Mouse (Mus musculus) leukemia stem cell, adult 10-12 weeks (primary cell): ENCODE measurements around the gene Atp5j2. TPM values are rescaled to one million over a fixed set of nuclear protein-coding genes. Genes with fewer than 3 reads are reported as not detected.

Experiments
- polyA plus RNA-seq: library from polyadenylated mRNA; stranded (reverse); fragments of >175 nt; gene quantifications from 2 replicates; pipeline ENCODE4 v1.2.3, GENCODE M21; 2012; ENCODE audit warnings: low replicate concordance

The Atp5j2 gene
- polyA plus RNA-seq = 9.1 and 42.9 TPM in 2 replicates

DNA sequence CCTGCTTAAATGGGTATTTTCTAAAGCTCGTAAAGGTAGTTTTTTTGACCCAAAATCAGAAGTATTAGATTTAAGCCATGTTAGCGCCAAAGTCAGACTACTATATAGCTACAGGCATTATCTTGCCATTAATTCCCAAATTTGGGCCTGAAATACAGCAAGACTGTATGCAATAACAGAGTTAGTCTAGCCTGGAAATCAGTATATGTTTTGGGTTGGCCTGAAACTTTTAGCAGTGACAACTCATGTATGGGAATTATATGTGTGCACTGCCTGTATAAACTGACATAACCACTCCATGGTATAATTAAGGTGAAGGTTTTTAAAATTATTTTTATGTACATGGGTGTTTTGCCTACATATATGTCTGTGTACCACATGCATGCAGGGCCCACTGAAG is at the start of gene Atp5j2:
Gene Atp5j2 (minus strand): TSS at position 101 of the 400 bp plus-strand sequence.

DNA sequence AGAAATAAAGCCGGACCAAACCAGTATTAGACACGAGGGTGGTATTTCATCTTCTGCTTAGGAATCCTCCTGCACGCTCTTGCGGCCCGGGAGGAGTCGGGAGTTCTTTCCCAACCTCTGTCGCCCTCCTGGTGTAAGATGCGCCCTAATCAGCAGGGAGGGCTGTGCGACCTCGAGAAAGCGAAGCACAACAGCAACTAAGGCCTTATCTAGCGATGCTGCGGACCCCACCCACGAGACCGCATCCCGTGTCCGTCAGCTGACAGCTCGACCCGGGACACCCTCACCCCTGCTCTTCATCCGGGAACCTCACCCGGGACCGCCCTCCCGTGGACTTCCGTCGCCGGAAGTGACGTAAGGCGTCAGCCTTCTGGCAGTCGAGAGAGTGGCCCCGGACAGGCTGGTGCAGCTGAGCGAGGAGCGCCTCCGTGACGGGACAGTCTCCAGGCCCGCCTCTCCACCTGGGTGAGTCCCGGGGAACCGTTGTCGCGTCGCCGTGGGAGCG is 39.6 kb upstream of the Atp5j2 start, which contains the start of gene Zfp655:
Gene Zfp655 (plus strand): TSS at position 349 of the 505 bp plus-strand sequence.

DNA sequence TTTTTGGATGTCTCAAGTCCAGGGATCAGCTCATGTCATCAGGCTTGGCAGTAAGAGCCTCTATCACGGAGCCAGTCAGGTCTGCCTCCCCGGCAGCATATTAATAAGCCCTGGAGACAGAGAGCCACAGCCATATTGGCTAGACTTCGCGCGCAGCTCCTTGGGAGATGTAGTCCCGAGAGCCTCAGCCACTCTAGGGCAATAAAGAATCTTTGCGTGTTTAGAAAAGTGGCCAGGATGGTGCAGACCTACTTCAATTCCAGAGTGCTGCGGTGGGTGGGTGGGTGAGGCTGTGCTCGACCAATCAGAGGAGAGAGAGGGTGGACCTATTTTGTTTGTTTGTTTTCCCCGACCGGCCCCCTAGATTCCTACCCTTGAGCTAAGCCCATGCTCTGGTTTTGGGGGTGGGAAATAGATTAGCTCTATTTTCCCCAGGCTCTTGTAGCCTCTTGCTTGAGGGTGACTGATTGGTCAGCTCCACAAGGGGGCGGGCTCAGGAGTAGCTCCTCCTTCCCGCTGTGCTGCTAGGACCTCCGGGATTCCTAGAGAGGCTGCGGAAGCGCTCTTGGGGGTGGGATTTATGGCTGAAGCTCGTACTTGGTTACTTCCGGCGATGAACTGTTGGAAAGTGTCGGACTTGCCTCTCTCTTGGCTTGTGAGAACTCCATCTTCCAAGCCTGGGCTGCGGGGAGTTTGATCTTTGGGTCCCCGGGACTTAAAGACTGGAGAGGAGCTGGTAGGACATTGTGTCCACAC is 12.3 kb upstream of the Atp5j2 start, which contains the start of gene Zkscan5:
Gene Zkscan5 (plus strand): TSS at position 627 of the 756 bp plus-strand sequence.

DNA sequence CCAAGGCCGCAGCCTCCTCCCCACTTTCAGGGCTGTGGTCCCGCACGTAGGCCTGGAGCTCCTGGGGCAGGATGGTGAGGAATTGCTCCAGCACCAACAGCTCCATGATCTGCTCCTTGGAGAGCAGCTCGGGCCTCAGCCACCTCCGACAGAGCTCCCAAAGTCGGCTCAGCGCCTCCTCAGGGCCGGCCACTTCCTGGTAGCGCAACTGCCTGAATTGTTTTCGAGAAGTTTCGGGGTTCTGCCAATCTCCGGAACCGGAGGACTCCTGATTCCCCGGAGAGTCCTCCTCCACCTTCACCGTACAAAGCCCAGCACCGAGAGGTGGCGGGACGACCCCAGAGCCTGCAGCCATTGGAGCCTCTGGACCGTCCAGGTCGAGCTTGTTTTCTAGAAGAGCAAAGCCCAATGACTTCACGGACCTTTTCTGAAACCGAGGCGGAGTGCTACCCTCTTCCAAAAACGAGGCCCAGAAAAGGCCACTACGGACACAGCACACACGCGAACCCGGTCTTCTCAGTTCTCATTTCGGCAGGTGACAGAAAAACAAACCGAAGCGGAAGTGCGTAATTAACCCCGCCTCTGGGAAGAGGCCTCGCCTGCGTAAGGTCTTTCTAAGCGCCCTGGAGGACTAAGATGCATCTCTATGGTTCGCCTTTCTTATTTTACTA is 9.6 kb upstream of the Atp5j2 start, which contains the start of gene Zkscan14:
Gene Zkscan14 (minus strand): TSS at position 548 of the 671 bp plus-strand sequence.

DNA sequence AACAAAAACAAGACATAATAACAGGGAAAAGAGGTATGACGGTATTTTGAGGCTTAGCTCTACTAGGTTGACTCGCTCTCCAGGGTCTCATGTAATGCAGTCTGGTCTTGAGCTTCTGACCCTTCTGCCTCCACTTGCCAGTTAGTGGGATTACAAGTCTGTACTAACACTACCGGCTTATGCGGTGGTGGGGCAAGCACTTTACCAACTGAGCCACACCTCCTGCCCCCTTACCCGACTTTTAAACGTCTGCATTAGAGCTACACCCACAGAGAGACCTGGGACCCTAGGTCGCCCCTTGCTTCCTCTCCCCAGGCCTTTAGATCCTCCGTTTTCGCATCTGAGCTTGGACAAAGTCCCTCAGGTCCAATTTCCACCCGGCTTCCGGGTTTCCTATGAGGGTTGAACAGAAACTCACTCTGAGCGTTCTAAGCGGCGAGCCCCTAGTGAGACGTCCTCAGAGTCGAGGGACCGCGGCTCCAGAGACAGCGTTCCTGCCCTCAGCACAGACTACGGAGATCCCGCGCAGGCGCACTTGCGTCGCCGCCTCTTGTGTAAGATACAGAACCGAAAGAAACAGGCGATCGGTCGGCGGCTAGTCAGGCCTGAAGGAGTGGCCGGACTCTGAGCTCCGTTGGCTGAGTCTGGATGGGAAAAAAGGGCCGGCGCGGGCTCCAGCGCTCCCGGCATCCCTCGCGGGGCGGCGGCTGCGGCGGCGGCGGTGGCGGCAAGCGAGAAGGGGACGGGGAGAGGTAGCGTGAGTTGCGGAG is 25.1 kb downstream of the Atp5j2 start, which contains the start of the genes Ptcd1 and Cpsf4:
Gene Ptcd1 (minus strand): TSS at position 573 of the 770 bp plus-strand sequence.
Gene Cpsf4 (plus strand): TSS at position 678 of the 770 bp plus-strand sequence.

DNA sequence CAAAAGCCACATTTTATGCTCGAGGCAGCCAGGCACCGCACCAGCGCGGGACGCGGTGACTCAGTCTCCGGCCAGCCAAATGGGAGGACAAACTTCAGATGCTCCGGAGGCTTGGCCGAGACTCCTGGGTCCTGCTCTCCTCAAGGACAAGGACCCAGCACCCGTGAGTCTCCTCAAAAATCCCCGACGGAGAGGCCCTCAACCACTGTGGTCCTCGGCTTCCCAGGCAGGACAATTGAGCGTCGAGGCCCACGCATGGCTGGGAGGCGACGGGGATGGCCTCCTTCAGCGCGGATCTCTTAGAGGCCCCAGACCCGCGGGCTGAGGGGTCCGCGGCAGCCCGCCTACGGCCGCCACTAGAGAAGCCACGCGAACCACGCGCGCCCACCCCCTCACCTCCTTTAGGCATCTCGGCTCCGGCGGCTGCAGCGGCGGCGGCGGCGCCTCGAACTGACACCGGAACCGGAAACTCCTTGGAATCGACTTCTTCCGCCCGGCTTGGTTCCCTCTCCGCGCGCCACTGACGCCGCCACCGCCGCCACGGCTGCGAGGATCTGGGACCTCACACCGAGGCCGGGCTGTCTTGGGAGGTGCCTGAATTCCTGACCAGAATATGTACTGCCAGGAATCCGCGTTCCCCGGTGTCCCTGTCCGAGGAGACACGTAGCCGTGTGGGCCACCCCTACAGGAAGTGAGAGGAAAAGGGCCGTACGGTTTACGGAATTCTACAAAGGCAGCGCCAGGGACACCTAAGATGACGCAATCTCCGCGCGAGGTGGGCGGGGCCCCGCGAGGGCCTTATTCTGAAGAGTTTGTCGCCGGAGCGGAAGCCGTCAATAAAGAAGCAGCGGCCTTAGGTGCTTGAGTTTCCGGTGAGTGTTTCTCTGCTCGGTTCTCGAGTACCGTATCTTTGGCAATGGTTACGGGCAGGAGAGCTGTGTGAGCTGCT is 52.0 kb downstream of the Atp5j2 start, which contains the start of the genes Pdap1 and Bud31:
Gene Pdap1 (minus strand): TSS at position 668 of the 949 bp plus-strand sequence.
Gene Bud31 (plus strand): TSS at position 792 of the 949 bp plus-strand sequence.

Other genes starting within 250 kb of the Atp5j2 start
- 3.5 and 4.1 TPM in 2 replicates for gene Smurf1, start 226.2 kb downstream of the Atp5j2 start, polyA plus RNA-seq
- gene Gm4871, start 159.3 kb downstream of the Atp5j2 start, polyA plus RNA-seq = not detected in 2 replicates
- 0.21 TPM in 1 of 2 replicates, not detected in the other for gene 1700018F24Rik, start 149.1 kb downstream of the Atp5j2 start, polyA plus RNA-seq
- 13.5 and 61.3 TPM in 2 replicates for gene Arpc1a, start 108.2 kb downstream of the Atp5j2 start, polyA plus RNA-seq
- not detected in 2 replicates for gene Kpna7, start 108.0 kb downstream of the Atp5j2 start, polyA plus RNA-seq
- 303 and 531 TPM in 2 replicates for gene Arpc1b, start 77.8 kb downstream of the Atp5j2 start, polyA plus RNA-seq
- gene Pdap1, start 51.8 kb downstream of the Atp5j2 start, polyA plus RNA-seq = 56.5 and 194 TPM in 2 replicates
- 3.0 and 4.0 TPM in 2 replicates for gene Bud31, start 51.7 kb downstream of the Atp5j2 start, polyA plus RNA-seq
- gene Ptcd1, start 25.0 kb downstream of the Atp5j2 start, polyA plus RNA-seq = 23.7 and 32.9 TPM in 2 replicates
- gene Cpsf4, start 24.8 kb downstream of the Atp5j2 start, polyA plus RNA-seq = 134 and 150 TPM in 2 replicates
- 1.1 and 2.7 TPM in 2 replicates for gene Zkscan14, start 9.8 kb upstream of the Atp5j2 start, polyA plus RNA-seq
- gene Zkscan5, start 12.5 kb upstream of the Atp5j2 start, polyA plus RNA-seq = 0.57 and 3.2 TPM in 2 replicates
- 24.0 and 31.3 TPM in 2 replicates for gene Zfp655, start 39.7 kb upstream of the Atp5j2 start, polyA plus RNA-seq
- gene Zscan25, start 88.4 kb upstream of the Atp5j2 start, polyA plus RNA-seq = 36.7 and 43.3 TPM in 2 replicates
- gene Cyp3a57, start 153.2 kb upstream of the Atp5j2 start, polyA plus RNA-seq = not detected in 2 replicates